Mouse (Mus musculus): ENCODE results near the gene C1rl. TPM values are rescaled to one million over a fixed set of nuclear protein-coding genes. Genes with fewer than 3 reads are reported as not detected.
A peak's percentile ranks its signal among the peaks of the same experiment; 100 is the strongest.
"Not testable (repeated sequence)": the region's sequence is repeated elsewhere in the genome, so short reads cannot be mapped to it uniquely, and the experiment has no call there.

The C1rl gene
- total RNA-seq, 2 experiments from 2014 or later, result 0.84 to 1.1 TPM

DNA sequence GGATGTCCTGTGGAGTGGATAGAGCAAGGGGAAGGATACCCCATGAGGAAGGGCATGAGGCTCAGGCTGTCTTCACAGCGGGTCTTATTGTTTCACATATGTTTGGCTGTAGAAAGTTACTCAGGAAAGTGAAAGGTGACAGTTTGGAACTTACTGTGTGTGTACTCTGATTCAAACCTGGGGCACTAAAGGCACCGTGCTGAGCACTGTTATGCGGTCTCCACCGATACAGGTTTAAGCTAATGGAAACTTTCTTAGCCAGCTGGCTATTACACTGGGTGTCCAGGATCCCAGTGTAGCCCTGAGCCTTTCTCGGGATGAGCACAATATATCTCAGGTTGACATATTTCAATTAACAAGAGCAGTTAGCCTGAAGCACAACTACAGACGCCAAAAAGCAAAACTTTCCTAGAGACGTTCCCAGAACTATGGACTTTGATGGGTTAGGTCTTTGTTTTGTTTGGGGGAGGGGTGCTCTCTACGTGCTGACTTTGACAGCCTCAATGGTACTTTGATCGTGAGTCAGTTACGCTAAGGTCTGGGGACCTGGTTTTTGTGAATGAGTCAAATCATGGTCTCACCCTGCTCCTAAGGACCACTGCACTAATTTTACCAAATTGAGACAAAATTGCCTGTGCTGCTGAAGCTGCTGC is 7.1 kb downstream of the C1rl start:
- no peak for DNase-seq
- intact Hi-C loops (cut with DNase I), result loop anchor here (10.0 kb wide), 1 partner anchor 255 kb away; the partner anchor contains the start of genes Atn1 and Gm45234

GRCm38 (mm10) chr6:124501473-124501872 is 8.6 kb downstream of the C1rl start:
- intact Hi-C loops (cut with DNase I), result no loop called here
- DNase-seq, result no peak

- intact Hi-C loops (cut with DNase I), result no loop called here
- DNase-seq, result no peak
These were observed 9.1 kb downstream of the C1rl start for GRCm38 (mm10) chr6:124502021-124502420.

- peak in 1 of 2 experiments; percentile 20 for DNase-seq
- intact Hi-C loops (cut with DNase I), result no loop called here
These were observed 12.1 kb downstream of the C1rl start for GRCm38 (mm10) chr6:124505028-124505427.

DNA sequence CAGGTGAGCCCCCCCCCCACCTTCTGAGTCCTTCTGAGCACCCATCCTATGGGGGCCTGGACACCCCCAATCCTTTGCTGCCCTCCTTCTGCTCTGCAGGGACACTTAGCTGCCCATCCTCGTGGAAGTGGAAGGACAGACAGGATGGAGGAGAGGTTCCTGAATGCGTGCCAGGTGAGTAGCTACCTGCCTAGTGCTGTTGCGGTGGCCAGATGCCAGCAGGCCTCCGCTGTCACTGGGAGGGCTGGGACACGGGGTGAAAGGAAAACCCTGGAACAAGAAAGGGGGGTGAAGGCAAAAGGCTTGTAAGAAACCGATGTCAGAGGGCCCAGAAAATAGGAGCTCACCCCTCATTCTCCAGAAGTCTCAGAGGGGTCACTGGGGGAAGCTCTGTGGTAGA is 14.1 kb downstream of the C1rl start:
- intact Hi-C loops (cut with DNase I), result no loop called here
- no peak for DNase-seq

DNA sequence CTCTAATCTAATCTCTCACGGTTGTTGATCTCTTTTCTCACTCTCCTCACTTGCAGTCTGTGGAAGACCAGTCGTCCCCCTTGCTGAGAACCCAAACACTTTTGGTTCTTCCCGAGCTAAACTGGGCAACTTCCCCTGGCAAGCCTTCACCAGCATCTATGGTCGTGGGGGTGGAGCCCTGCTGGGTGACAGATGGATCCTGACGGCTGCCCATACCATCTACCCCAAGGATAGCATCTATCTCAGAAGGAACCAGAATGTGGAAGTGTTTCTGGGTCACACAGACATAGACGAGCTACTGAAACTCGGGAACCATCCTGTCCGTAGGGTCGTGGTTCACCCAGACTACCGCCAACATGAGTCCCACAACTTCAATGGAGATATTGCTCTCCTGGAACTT is 15.4 kb downstream of the C1rl start:
- DNase-seq, result no peak
- intact Hi-C loops (cut with DNase I), result no loop called here

- DNase-seq; intact Hi-C loops (cut with DNase I): not testable (repeated sequence)
These were observed 16.3 kb downstream of the C1rl start for GRCm38 (mm10) chr6:124509192-124509591.

DNA sequence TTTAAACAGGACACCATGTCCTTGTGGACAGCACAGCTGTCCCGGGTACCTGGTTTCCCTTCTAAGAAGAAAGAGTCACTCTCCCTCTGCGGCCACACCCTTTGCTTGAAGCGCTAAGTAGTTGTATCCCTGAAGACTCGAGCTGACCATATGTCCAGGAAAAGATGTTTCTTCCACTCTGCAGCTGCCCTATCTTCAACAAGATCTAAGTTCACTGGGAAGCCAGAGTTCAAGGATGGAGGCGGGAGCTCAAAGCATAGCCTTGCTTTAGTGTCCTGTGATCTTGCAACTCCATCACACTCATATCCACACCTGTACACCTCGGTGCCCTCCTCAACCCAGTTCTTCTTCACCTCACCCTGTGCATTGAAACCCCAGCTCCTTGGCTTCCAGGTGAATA is 19.0 kb downstream of the C1rl start:
- no peak for DNase-seq
- intact Hi-C loops (cut with DNase I), result no loop called here

DNA sequence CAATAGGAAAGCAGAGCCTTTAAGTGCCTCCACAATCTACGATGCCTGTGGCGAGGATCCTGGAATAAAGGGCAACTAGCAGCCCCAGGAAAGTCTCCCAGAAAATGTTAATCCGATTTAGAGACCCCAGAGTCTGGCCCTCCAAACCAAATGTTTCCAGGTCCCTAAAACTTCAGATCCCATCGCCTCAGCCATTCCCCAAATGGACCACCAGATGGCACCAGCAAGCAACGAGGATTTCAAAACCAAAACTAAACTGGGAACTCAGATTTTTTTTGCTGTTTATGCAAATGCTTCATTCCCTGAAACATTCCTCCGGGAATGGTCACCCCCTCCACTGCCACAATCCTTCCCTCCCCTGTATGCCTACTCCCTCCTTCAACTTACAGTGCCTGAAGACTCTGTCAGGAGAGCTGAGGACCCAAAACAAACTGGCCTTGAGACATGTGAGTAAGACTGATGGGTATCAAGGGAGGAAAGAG is 19.5 kb downstream of the C1rl start, which contains the start of gene C1ra:
TSS of gene C1ra (plus strand) at position 51 of the 482 bp plus-strand sequence.
- DNase-seq, result peak; percentile 62 to 77
- intact Hi-C loops (cut with DNase I), result no loop called here

- DNase-seq, result not testable (repeated sequence)
- intact Hi-C loops (cut with DNase I), result loop anchor here (2.0 kb wide), 1 partner anchor 53 kb away; the partner anchor contains the start of gene C1rb
These were observed 24.8 kb downstream of the C1rl start for GRCm38 (mm10) chr6:124517733-124518132.

DNA sequence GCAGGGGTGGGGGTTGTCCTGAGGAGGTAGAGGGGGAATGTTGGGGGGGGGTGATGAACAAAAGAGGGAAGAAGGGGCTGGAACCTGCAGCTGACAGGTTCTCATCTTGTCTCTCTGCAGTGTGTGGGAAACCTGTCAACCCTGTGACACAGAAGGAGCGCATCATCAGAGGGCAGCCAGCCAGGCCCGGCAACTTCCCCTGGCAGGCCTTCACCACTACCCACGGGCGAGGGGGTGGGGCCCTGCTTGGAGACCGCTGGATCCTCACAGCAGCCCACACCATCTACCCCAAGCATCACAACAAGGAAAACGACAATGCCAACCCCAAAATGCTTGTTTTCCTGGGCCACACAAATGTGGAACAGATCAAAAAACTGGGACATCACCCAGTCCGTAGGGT is 29.2 kb downstream of the C1rl start:
- DNase-seq, result not testable (repeated sequence)

GRCm38 (mm10) chr6:124527881-124528280 is 35.0 kb downstream of the C1rl start:
- DNase-seq, result no peak
- intact Hi-C loops (cut with DNase I), result no loop called here

More for the DNA sequence above, 29.2 kb downstream of the C1rl start:
- intact Hi-C loops (cut with DNase I), result not testable (repeated sequence)

DNA sequence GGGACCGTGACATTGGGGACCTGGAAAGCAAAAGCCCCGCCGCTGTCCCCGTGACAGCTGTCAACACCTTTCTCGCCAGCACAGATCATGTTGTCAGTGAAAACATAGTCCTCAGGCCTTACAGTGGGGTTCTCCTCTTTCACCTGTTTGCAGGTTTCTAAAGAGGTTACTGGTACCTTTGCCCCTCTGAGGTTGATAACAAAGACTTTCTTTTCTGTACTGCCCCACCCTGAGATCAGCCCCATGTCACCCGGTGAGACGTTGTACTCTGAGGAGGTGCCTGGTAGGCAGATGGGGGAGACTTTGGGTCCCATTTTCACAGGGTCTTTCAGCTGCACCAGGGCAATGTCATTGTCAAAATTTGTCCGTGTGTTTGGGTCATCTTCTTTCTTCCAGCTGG is 38.2 kb downstream of the C1rl start:
- intact Hi-C loops (cut with DNase I), result no loop called here
- DNase-seq, result no peak

- DNase-seq, result not testable (repeated sequence)
- intact Hi-C loops (cut with DNase I), result loop anchor here (5.0 kb wide), 1 partner anchor 96 kb away; no protein-coding TSS in a partner anchor
These were observed 43.4 kb downstream of the C1rl start for GRCm38 (mm10) chr6:124536125-124536829.

DNA sequence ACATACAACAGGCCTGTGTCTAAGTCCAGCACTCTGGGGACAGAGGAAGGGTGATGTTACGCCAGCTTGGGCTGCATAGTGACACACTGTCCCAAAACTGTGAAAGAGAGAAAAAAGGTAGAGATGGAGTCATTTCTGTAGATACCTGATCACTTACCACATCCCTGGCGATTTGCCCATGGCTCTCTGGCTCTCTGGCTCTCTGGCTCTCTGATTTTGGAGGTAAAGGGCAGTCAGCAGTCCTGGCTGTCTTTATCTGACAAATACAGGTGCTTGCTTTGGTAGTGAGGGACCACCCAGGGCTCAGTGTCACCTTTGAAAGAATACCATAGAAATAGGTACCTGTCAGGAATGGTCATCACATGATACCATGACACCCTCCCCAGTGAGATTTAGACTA is 48.3 kb downstream of the C1rl start:
- intact Hi-C loops (cut with DNase I), result loop anchor here (5.0 to 10.0 kb wide), 2 partner anchors 59 to 276 kb away; no protein-coding TSS in a partner anchor

DNA sequence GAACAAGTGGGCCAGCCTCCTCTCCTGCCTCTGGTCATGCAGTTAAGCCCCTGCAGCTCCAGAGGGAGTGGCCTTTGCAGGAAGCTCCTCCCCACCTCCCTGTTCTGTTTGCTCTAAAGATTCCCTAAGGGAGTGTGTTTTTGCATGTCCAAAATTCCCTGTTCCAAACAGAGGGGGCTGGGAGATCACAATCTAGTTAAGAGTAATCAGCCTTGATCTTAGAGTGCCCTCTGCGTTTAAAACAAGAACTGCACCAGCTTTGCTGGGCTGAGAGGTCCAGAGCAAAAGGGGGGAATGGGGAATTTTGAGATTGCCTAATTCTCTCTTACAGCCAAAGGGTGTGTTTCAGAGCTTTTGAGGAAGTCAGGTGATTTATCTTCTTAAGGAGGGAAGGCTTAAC is 49.4 kb downstream of the C1rl start, which contains the start of gene C1s1:
TSS of gene C1s1 (minus strand) at position 76 of the 400 bp plus-strand sequence.
- intact Hi-C loops (cut with DNase I), result loop anchor here (5.0 to 10.0 kb wide), 2 partner anchors 60 to 277 kb away; no protein-coding TSS in a partner anchor
- peak; percentile 32 to 53 for DNase-seq

More for the DNA sequence above, 48.3 kb downstream of the C1rl start:
- not testable (repeated sequence) for DNase-seq

DNA sequence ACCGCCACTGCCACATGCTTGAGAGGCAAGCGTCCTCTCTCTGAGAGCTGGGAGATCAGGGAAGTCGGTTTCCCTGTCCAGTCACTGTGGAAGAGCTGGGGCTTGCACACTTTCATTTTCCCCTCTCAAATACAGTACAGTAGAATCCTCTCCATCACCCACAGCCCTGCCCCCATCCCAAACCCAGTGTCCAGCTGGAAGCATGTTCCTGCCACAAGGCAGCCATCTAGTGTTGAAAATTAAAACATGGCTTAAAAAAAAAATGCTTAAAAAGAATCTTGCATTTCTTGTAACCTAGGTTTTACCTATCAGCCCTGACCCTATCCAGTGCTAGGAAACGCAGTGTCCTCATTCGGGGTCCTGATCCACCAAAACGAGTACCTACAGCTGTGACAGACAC is 51.6 kb downstream of the C1rl start:
- intact Hi-C loops (cut with DNase I), result loop anchor here (5.0 to 10.0 kb wide), 2 partner anchors 62 to 280 kb away; no protein-coding TSS in a partner anchor
- DNase-seq, result peak; percentile 35 to 44

GRCm38 (mm10) chr6:124545425-124545824 is 52.5 kb downstream of the C1rl start:
- intact Hi-C loops (cut with DNase I), result loop anchor here (10.0 kb wide), 1 partner anchor 281 kb away; no protein-coding TSS in a partner anchor
- no peak for DNase-seq

DNA sequence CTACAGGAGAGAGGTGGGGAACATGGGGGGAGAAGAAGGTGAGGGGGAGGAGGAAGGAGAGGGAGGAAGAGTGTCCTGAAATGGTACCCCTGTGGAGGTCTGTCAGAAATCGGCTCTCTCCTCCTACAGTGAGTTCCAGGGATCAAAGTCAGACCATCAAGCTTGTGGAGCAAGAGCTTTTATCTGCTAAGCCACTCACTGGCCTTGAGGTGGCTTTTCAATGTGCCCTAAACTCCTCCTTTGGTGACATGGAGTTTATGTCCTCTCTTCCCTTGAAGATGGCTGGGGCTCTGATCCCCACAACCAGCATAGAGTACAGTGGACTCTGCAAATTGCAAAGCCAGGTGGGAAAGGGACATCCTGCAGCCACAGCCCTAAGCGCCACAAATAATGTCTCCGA is 55.1 kb downstream of the C1rl start:
- intact Hi-C loops (cut with DNase I), result loop anchor here (10.0 kb wide), 1 partner anchor 283 kb away; no protein-coding TSS in a partner anchor
- not testable (repeated sequence) for DNase-seq

DNA sequence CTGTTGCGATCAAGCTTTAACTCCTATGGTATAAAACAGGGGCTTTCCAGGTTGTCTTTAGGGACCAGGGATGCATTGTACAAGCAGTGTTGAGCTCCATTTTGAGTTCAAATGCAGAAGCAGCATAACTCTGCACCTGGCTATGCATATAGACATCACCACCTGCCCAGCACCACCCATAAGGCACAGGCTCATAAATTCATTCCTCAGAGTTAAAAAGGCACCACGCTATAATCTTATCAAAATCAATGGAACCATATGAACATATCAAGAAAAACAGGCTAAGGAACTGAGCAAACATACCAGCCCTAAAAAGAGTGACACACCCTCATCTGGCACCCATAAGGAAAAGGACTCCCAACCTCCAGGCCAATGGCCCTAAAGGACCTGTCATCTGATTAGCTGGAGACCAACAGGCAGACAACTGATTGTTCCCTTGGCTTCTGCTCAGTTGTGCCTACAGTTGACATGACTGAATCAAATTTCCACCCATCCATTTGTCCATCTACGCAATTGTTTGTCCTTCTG is 56.2 kb downstream of the C1rl start:
- no peak for DNase-seq
- intact Hi-C loops (cut with DNase I), result loop anchor here (10.0 kb wide), 1 partner anchor 284 kb away; no protein-coding TSS in a partner anchor

DNA sequence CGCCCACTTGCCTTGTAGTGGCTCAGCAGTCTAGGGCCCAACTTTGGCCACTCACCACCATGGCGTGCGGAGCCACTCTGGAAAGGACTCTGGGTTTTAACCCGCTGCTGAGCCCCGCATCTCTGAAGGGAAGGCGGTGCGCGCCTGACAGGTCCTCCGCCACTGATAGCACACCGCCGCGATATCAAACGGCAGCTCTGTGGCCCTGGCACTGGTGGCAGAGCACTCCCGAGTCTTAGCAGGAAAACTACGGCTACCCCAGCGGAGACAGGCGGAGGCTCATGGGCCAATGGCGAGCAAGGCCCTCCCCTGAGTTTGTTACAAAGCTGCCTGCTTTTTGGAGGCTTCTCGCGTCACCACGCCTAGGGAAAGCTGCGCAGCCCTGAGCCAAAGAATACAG is 59.9 kb downstream of the C1rl start:
- intact Hi-C loops (cut with DNase I), result no loop called here
- DNase-seq, result no peak

Data from heart, postnatal 10 days (tissue).